Mouse (Mus musculus): ENCODE results near the gene Cd44. TPM values are rescaled to one million over a fixed set of nuclear protein-coding genes. Genes with fewer than 3 reads are reported as not detected.

Cd44 gene
- polyA plus RNA-seq, 1 experiment from 2014 or later: 13.4 TPM

- Histone ChIP-seq H3K9me3 (no peaks in the 10 kb centered on the region), H3K36me3 (no peaks in the 10 kb centered on the region), H3K4me1 (no peaks in the 10 kb centered on the region), H3K4me3 (no peak overlapping the region), H3K27ac (no peak overlapping the region), H3K27me3 (ENCODE audit: insufficient read depth, poor library complexity, severe bottlenecking) (no peaks in the 10 kb centered on the region)
- WGBS: 70% methylated on average over 2 of the region's 2 CpGs
- no peak for DNase-seq (ENCODE audit: low spot score)
Measured at GRCm38 (mm10) chr2:102791641-102792040, 109.8 kb downstream of the Cd44 start.

GRCm38 (mm10) chr2:102785696-102786095, 115.8 kb downstream of the Cd44 start:
- DNase-seq (ENCODE audit: low spot score): no peak
- no peaks in the 10 kb centered on the region for H3K27me3 ChIP-seq (ENCODE audit: insufficient read depth, poor library complexity, severe bottlenecking)
- no peak overlapping the region for H3K4me3 ChIP-seq
- H3K4me1 ChIP-seq: no peaks in the 10 kb centered on the region
- H3K27ac ChIP-seq: no peak overlapping the region
- WGBS: 26% methylated on average over 4 of the region's 4 CpGs
- no peaks in the 10 kb centered on the region for H3K9me3 ChIP-seq
- H3K36me3 ChIP-seq: no peaks in the 10 kb centered on the region

DNA sequence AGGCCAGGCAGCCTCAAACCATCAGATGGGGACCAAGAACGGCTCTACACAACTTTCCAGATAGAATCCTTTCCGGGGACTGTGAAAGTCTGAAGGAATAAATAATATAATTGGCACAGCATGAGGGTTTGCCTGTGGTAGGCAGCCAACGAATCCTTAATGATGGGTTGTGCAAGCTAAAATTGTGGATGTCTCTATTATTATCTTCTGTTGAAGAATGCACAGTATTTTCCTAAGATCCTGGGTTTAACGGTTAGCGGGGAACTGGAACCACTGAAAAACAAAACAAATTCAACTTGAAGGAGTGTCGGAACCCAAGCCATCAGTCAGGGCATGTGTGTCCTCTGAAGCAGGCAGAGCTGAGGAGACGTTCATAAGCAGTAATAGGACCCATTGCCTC, 118.7 kb downstream of the Cd44 start:
- no peak overlapping the region for H3K27ac ChIP-seq
- WGBS: 83% methylated on average over 7 of the region's 7 CpGs
- DNase-seq (ENCODE audit: low spot score): no peak
- no peaks in the 10 kb centered on the region for H3K27me3 ChIP-seq (ENCODE audit: insufficient read depth, poor library complexity, severe bottlenecking)
- H3K4me3 ChIP-seq: no peak overlapping the region
- H3K36me3 ChIP-seq: no peaks in the 10 kb centered on the region
- H3K9me3 ChIP-seq: no peaks in the 10 kb centered on the region
- no peaks in the 10 kb centered on the region for H3K4me1 ChIP-seq

GRCm38 (mm10) chr2:102778208-102778607, 123.3 kb downstream of the Cd44 start:
- 83% methylated on average over 3 of the region's 3 CpGs for WGBS
- no peak for DNase-seq (ENCODE audit: low spot score)
- H3K9me3 ChIP-seq: no peaks in the 10 kb centered on the region

GRCm38 (mm10) chr2:102775561-102775960, 125.9 kb downstream of the Cd44 start:
- no peaks in the 10 kb centered on the region for H3K4me1 ChIP-seq

More at GRCm38 (mm10) chr2:102778208-102778607, 123.3 kb downstream of the Cd44 start:
- Histone ChIP-seq H3K36me3 (no peaks in the 10 kb centered on the region), H3K4me3 (no peak overlapping the region), H3K4me1 (no peaks in the 10 kb centered on the region), H3K27ac (no peak overlapping the region), H3K27me3 (ENCODE audit: insufficient read depth, poor library complexity, severe bottlenecking) (no peaks in the 10 kb centered on the region)

DNA sequence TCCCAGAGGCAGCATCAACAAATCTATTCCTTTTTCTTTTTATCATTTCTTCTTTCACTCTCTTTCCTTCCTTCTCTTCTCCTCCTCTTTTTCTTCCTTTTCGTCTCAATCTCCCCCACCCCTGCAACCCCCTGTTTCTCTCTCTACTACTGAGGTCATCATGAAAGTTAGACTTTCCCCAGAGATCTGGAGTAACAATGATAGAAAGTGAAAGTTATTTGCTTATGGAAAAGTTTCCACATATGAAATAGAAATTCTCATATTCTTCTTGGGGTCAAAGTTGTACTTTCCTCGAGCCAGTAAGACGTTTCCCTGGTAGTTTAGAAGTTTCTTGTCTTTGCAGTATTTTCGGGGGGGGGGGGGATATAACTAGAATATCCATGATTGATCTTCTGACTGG, 126.8 kb downstream of the Cd44 start:
- Histone ChIP-seq H3K27me3 (ENCODE audit: insufficient read depth, poor library complexity, severe bottlenecking) (no peaks in the 10 kb centered on the region), H3K36me3 (no peaks in the 10 kb centered on the region), H3K4me1 (no peaks in the 10 kb centered on the region), H3K9me3 (no peaks in the 10 kb centered on the region), H3K27ac (no peak overlapping the region), H3K4me3 (no peak overlapping the region)
- WGBS: 80% methylated on average over 4 of the region's 4 CpGs
- no peak for DNase-seq (ENCODE audit: low spot score)

More at GRCm38 (mm10) chr2:102775561-102775960, 125.9 kb downstream of the Cd44 start:
- no peak overlapping the region for H3K27ac ChIP-seq
- H3K27me3 ChIP-seq (ENCODE audit: insufficient read depth, poor library complexity, severe bottlenecking): no peaks in the 10 kb centered on the region
- no peaks in the 10 kb centered on the region for H3K9me3 ChIP-seq
- 80% methylated on average over 1 of the region's 1 CpGs for WGBS
- H3K36me3 ChIP-seq: no peaks in the 10 kb centered on the region
- no peak for DNase-seq (ENCODE audit: low spot score)
- H3K4me3 ChIP-seq: no peak overlapping the region

GRCm38 (mm10) chr2:102772276-102772675, 129.2 kb downstream of the Cd44 start:
- Histone ChIP-seq H3K36me3 (no peaks in the 10 kb centered on the region), H3K4me3 (no peak overlapping the region), H3K27ac (no peak overlapping the region), H3K9me3 (no peaks in the 10 kb centered on the region), H3K27me3 (ENCODE audit: insufficient read depth, poor library complexity, severe bottlenecking) (no peaks in the 10 kb centered on the region), H3K4me1 (peaks cover 9% of the 10 kb centered on the region)
- 89% methylated on average over 5 of the region's 5 CpGs for WGBS
- no peak for DNase-seq (ENCODE audit: low spot score)

DNA sequence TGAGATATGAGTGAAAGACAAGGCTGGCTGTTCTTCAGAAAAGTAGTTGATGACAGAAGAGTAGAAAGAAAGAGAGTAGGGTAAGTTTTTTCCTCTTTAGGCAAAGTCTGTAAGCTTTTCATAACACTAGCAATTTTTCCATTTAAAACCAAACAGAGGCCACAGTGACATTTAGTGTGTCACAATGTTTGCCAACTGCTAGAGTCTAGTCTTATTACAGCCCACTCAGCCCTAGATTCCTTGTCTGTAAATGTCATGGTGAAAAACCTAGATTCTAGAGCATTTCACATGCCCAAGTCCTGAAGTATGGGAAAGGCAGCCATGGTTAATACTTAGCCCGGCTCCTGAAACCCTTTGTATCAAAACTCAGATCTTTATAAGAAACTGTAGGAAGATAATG, 130.2 kb downstream of the Cd44 start:
- DNase-seq (ENCODE audit: low spot score): no peak
- H3K27me3 ChIP-seq (ENCODE audit: insufficient read depth, poor library complexity, severe bottlenecking): no peaks in the 10 kb centered on the region
- no peaks in the 10 kb centered on the region for H3K36me3 ChIP-seq
- H3K4me1 ChIP-seq: peaks cover 9% of the 10 kb centered on the region
- no peak overlapping the region for H3K4me3 ChIP-seq
- no peak overlapping the region for H3K27ac ChIP-seq
- 84% methylated on average over 1 of the region's 1 CpGs for WGBS
- no peaks in the 10 kb centered on the region for H3K9me3 ChIP-seq

GRCm38 (mm10) chr2:102768267-102768666, 133.2 kb downstream of the Cd44 start:
- peaks cover 19% of the 10 kb centered on the region for H3K4me1 ChIP-seq
- no peak overlapping the region for H3K4me3 ChIP-seq
- H3K36me3 ChIP-seq: no peaks in the 10 kb centered on the region
- no peak for DNase-seq (ENCODE audit: low spot score)
- no peak overlapping the region for H3K27ac ChIP-seq
- 33% methylated on average over 3 of the region's 3 CpGs for WGBS
- H3K27me3 ChIP-seq (ENCODE audit: insufficient read depth, poor library complexity, severe bottlenecking): no peaks in the 10 kb centered on the region
- no peaks in the 10 kb centered on the region for H3K9me3 ChIP-seq

GRCm38 (mm10) chr2:102764602-102765374, 136.7 kb downstream of the Cd44 start:
- no peak overlapping the region for H3K27ac ChIP-seq
- no peaks in the 10 kb centered on the region for H3K9me3 ChIP-seq
- H3K36me3 ChIP-seq: no peaks in the 10 kb centered on the region
- H3K4me1 ChIP-seq: peaks cover 28% of the 10 kb centered on the region
- WGBS: 57% methylated on average over 8 of the region's 8 CpGs
- no peak overlapping the region for H3K4me3 ChIP-seq
- no peaks in the 10 kb centered on the region for H3K27me3 ChIP-seq (ENCODE audit: insufficient read depth, poor library complexity, severe bottlenecking)
- DNase-seq (ENCODE audit: low spot score): no peak

DNA sequence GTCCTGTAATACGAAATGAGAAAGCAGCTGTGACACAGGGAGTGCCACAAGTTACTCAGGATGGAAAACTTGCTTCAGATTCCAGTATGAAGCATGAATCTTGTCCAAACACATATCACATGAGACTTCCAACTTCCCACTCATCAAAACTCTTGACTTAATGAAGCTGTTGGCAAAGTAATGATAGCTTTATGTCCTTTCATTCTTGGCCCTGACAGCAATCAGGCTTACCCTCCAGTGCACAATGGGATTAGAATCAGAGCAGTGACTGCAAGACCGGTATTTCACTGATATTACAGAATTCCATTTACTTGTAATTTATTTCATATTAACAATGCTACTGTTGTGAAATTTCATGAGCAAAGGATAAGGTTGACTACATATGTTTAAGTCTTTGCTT, 137.5 kb downstream of the Cd44 start:
- 90% methylated on average over 2 of the region's 2 CpGs for WGBS
- Histone ChIP-seq H3K36me3 (no peaks in the 10 kb centered on the region), H3K4me3 (no peak overlapping the region), H3K4me1 (peaks cover 28% of the 10 kb centered on the region), H3K9me3 (no peaks in the 10 kb centered on the region), H3K27me3 (ENCODE audit: insufficient read depth, poor library complexity, severe bottlenecking) (no peaks in the 10 kb centered on the region), H3K27ac (no peak overlapping the region)
- DNase-seq (ENCODE audit: low spot score): no peak

- Histone ChIP-seq H3K4me1 (peaks cover 22% of the 10 kb centered on the region; the same call in 1 of the 2 replicates), H3K27ac (no peak overlapping the region), H3K27me3 (ENCODE audit: insufficient read depth, poor library complexity, severe bottlenecking) (no peaks in the 10 kb centered on the region), H3K36me3 (no peaks in the 10 kb centered on the region), H3K4me3 (no peak overlapping the region), H3K9me3 (no peaks in the 10 kb centered on the region)
- 76% methylated on average over 3 of the region's 3 CpGs for WGBS
- DNase-seq (ENCODE audit: low spot score): no peak
Measured at GRCm38 (mm10) chr2:102763176-102763575, 138.3 kb downstream of the Cd44 start.
